Mouse (Mus musculus): ENCODE data around the gene Zfyve26. TPM values are rescaled to one million over a fixed set of nuclear protein-coding genes. Genes with fewer than 3 reads are reported as not detected.
A peak's percentile ranks its signal among the peaks of the same experiment; 100 is the strongest.

The Zfyve26 gene
- polyA plus RNA-seq, 1 experiment from 2014 or later, result 10.6 TPM

GRCm38 (mm10) chr12:79254975-79255374, 41.1 kb downstream of the Zfyve26 start:
- H3K9me3 ChIP-seq (replicated peaks), result no peaks in the 10 kb centered on the region
- no peak for ATAC-seq
- no peaks in the 10 kb centered on the region for H3K27me3 ChIP-seq (replicated peaks)
- H3K4me2 ChIP-seq, result no peak overlapping the region
- no peaks in the 10 kb centered on the region for H3K4me1 ChIP-seq
- WGBS (ENCODE audit: insufficient replicate concordance), result 89% methylated on average over 10 of the region's 10 CpGs
- H3K36me3 ChIP-seq, result peaks cover 85% of the 10 kb centered on the region
- no peak overlapping the region for H3K9ac ChIP-seq
- no peak overlapping the region for H3K27ac ChIP-seq
- H3K4me3 ChIP-seq, result no peak overlapping the region

- Histone ChIP-seq H3K27ac (no peak overlapping the region), H3K9me3 (replicated peaks) (no peaks in the 10 kb centered on the region), H3K36me3 (peaks cover 91% of the 10 kb centered on the region), H3K4me1 (no peaks in the 10 kb centered on the region), H3K4me2 (no peak overlapping the region), H3K4me3 (no peak overlapping the region), H3K9ac (no peak overlapping the region), H3K27me3 (replicated peaks) (no peaks in the 10 kb centered on the region)
- 85% methylated on average over 9 of the region's 9 CpGs for WGBS (ENCODE audit: insufficient replicate concordance)
- no peak for ATAC-seq
These were observed 42.6 kb downstream of the Zfyve26 start for GRCm38 (mm10) chr12:79253294-79254053.

- Histone ChIP-seq H3K9me3 (replicated peaks) (no peaks in the 10 kb centered on the region), H3K27me3 (replicated peaks) (no peaks in the 10 kb centered on the region), H3K4me3 (no peak overlapping the region), H3K4me1 (no peaks in the 10 kb centered on the region), H3K27ac (no peak overlapping the region), H3K36me3 (peaks cover 99% of the 10 kb centered on the region), H3K4me2 (no peak overlapping the region), H3K9ac (no peak overlapping the region)
- no peak for ATAC-seq
- 71% methylated on average over 3 of the region's 3 CpGs for WGBS (ENCODE audit: insufficient replicate concordance)
These were observed 48.0 kb downstream of the Zfyve26 start for GRCm38 (mm10) chr12:79248110-79248509.

GRCm38 (mm10) chr12:79242921-79243320, 53.2 kb downstream of the Zfyve26 start:
- Histone ChIP-seq H3K9me3 (replicated peaks) (no peaks in the 10 kb centered on the region), H3K27me3 (replicated peaks) (no peaks in the 10 kb centered on the region), H3K36me3 (peaks cover 93% of the 10 kb centered on the region), H3K4me2 (no peak overlapping the region), H3K27ac (no peak overlapping the region), H3K4me3 (no peak overlapping the region), H3K9ac (no peak overlapping the region), H3K4me1 (no peaks in the 10 kb centered on the region)
- no peak for ATAC-seq
- WGBS (ENCODE audit: insufficient replicate concordance), result 66% methylated on average over 6 of the region's 6 CpGs

- Histone ChIP-seq H3K9me3 (replicated peaks) (no peaks in the 10 kb centered on the region), H3K4me1 (no peaks in the 10 kb centered on the region), H3K9ac (no peak overlapping the region), H3K4me3 (no peak overlapping the region), H3K27ac (no peak overlapping the region), H3K27me3 (replicated peaks) (no peaks in the 10 kb centered on the region), H3K36me3 (peaks cover 93% of the 10 kb centered on the region), H3K4me2 (no peak overlapping the region)
- 76% methylated on average over 2 of the region's 2 CpGs for WGBS (ENCODE audit: insufficient replicate concordance)
- ATAC-seq, result no peak
These were observed 54.1 kb downstream of the Zfyve26 start for GRCm38 (mm10) chr12:79241985-79242384.

- no peak overlapping the region for H3K4me2 ChIP-seq
- no peak for ATAC-seq
- no peak overlapping the region for H3K27ac ChIP-seq
- H3K9ac ChIP-seq, result no peak overlapping the region
- no peaks in the 10 kb centered on the region for H3K27me3 ChIP-seq (replicated peaks)
- H3K36me3 ChIP-seq, result peaks cover 69% of the 10 kb centered on the region
- H3K4me1 ChIP-seq, result no peaks in the 10 kb centered on the region
- 78% methylated on average over 11 of the region's 11 CpGs for WGBS (ENCODE audit: insufficient replicate concordance)
- H3K4me3 ChIP-seq, result no peak overlapping the region
- no peaks in the 10 kb centered on the region for H3K9me3 ChIP-seq (replicated peaks)
These were observed 60.5 kb downstream of the Zfyve26 start for GRCm38 (mm10) chr12:79235485-79236080.

GRCm38 (mm10) chr12:79217511-79217910, 78.6 kb downstream of the Zfyve26 start:
- H3K9ac ChIP-seq, result no peak overlapping the region
- peaks cover 6% of the 10 kb centered on the region; the same call in 1 of the 2 replicates for H3K27me3 ChIP-seq (replicated peaks)
- no peak overlapping the region for H3K4me3 ChIP-seq
- no peaks in the 10 kb centered on the region for H3K9me3 ChIP-seq (replicated peaks)
- no peak overlapping the region for H3K27ac ChIP-seq
- ATAC-seq, result no peak
- H3K4me2 ChIP-seq, result no peak overlapping the region
- H3K36me3 ChIP-seq, result no peaks in the 10 kb centered on the region
- WGBS (ENCODE audit: insufficient replicate concordance), result 52% methylated on average over 5 of the region's 5 CpGs
- no peaks in the 10 kb centered on the region for H3K4me1 ChIP-seq

GRCm38 (mm10) chr12:79211447-79211846, 84.7 kb downstream of the Zfyve26 start:
- WGBS (ENCODE audit: insufficient replicate concordance), result 76% methylated on average over 8 of the region's 8 CpGs

GRCm38 (mm10) chr12:79208703-79209464, 87.2 kb downstream of the Zfyve26 start, which contains the start of gene Rdh12:
Gene Rdh12 (plus strand): TSS chr12:79208914.
- ATAC-seq, result no peak
- WGBS (ENCODE audit: insufficient replicate concordance), result 3% methylated on average over 13 of the region's 13 CpGs
- H3K27ac ChIP-seq, result no peak within 1 kb of the TSS

More at GRCm38 (mm10) chr12:79211447-79211846, 84.7 kb downstream of the Zfyve26 start:
- Histone ChIP-seq H3K4me2 (no peak overlapping the region), H3K36me3 (no peaks in the 10 kb centered on the region), H3K9me3 (replicated peaks) (no peaks in the 10 kb centered on the region), H3K4me1 (no peaks in the 10 kb centered on the region; the same call in 1 of the 2 replicates), H3K9ac (no peak overlapping the region), H3K27me3 (replicated peaks) (0 out of 2 replicates have a peak, but pooled peaks cover 8% of the 10 kb centered on the region), H3K4me3 (no peak overlapping the region), H3K27ac (no peak overlapping the region)
- ATAC-seq, result no peak

GRCm38 (mm10) chr12:79201882-79202281, 94.2 kb downstream of the Zfyve26 start:
- ATAC-seq, result no peak
- 34% methylated on average over 3 of the region's 3 CpGs for WGBS (ENCODE audit: insufficient replicate concordance)

More at GRCm38 (mm10) chr12:79208703-79209464, 87.2 kb downstream of the Zfyve26 start, which contains the start of gene Rdh12:
- H3K27me3 ChIP-seq (replicated peaks), result 0 out of 2 replicates have a peak, but pooled peaks cover 8% of the 10 kb centered on the region
- no peaks in the 10 kb centered on the region for H3K36me3 ChIP-seq
- no peaks in the 10 kb centered on the region for H3K9me3 ChIP-seq (replicated peaks)
- H3K4me1 ChIP-seq, result no peaks in the 10 kb centered on the region; the same call in 1 of the 2 replicates
- H3K9ac ChIP-seq, result no peak within 1 kb of the TSS
- peak within 1 kb of the TSS; percentile 56 for H3K4me2 ChIP-seq
- H3K4me3 ChIP-seq, result peak within 1 kb of the TSS; percentile 34

GRCm38 (mm10) chr12:79197105-79197504, 99.0 kb downstream of the Zfyve26 start:
- H3K4me2 ChIP-seq, result no peak overlapping the region
- no peak overlapping the region for H3K27ac ChIP-seq
- H3K4me1 ChIP-seq, result peaks cover under 1% of the 10 kb centered on the region; the same call in 1 of the 2 replicates
- no peak for ATAC-seq
- no peaks in the 10 kb centered on the region for H3K27me3 ChIP-seq (replicated peaks)
- H3K9me3 ChIP-seq (replicated peaks), result no peaks in the 10 kb centered on the region
- 65% methylated on average over 5 of the region's 5 CpGs for WGBS (ENCODE audit: insufficient replicate concordance)
- no peak overlapping the region for H3K9ac ChIP-seq
- no peak overlapping the region for H3K4me3 ChIP-seq
- no peaks in the 10 kb centered on the region for H3K36me3 ChIP-seq

More at GRCm38 (mm10) chr12:79201882-79202281, 94.2 kb downstream of the Zfyve26 start:
- H3K27me3 ChIP-seq (replicated peaks), result no peaks in the 10 kb centered on the region
- H3K27ac ChIP-seq, result no peak overlapping the region
- no peak overlapping the region for H3K4me2 ChIP-seq
- H3K4me3 ChIP-seq, result no peak overlapping the region
- H3K4me1 ChIP-seq, result no peaks in the 10 kb centered on the region
- no peak overlapping the region for H3K9ac ChIP-seq
- no peaks in the 10 kb centered on the region for H3K36me3 ChIP-seq
- H3K9me3 ChIP-seq (replicated peaks), result no peaks in the 10 kb centered on the region

Measured in liver, embryonic 12.5 days (tissue).